Mouse (Mus musculus) stomach, postnatal 0 days (tissue): ENCODE data around the gene P2rx7. TPM values are rescaled to one million over a fixed set of nuclear protein-coding genes. Genes with fewer than 3 reads are reported as not detected.
A peak's percentile ranks its signal among the peaks of the same experiment; 100 is the strongest.

ENCODE experiments used
- ATAC-seq: fragments of 200-750 bp; cut with Nextera tagmentation; 2 replicates; pipeline ENCODE4 v1.8.0; 2017; ENCODE audit not compliant: low FRiP score, low TSS enrichment
- DNase-seq: peaks from one replicate; pipeline ENCODE4 v3.0.0-alpha.2; 2016; ENCODE audit warnings: low spot score
- H3K27ac ChIP-seq: fragments of 300-500 bp; sonication (generic); replicated peaks from 2 replicates; pipeline ENCODE4 v1.5.1; 2014; ENCODE audit warnings: mild to moderate bottlenecking, control low read depth
- H3K27me3 ChIP-seq: fragments of 300-500 bp; sonication (generic); 2 replicates; pipeline ENCODE4 v1.6.1; 2014; ENCODE audit warnings: low read length; ENCODE audit not compliant: control insufficient read depth, insufficient read depth
- H3K36me3 ChIP-seq: fragments of 300-500 bp; sonication (generic); 2 replicates; pipeline ENCODE4 v1.6.1; 2014; ENCODE audit warnings: low read length, mixed read lengths; ENCODE audit not compliant: control insufficient read depth, insufficient read depth
- H3K4me1 ChIP-seq: fragments of 300-500 bp; sonication (generic); replicated peaks from 2 replicates; pipeline ENCODE4 v1.6.1; 2014; ENCODE audit warnings: antibody characterized with exemption; ENCODE audit not compliant: control insufficient read depth, insufficient read depth
- H3K4me2 ChIP-seq: fragments of 300-500 bp; sonication (generic); replicated peaks from 2 replicates; pipeline ENCODE4 v1.6.1; 2014; ENCODE audit warnings: low read depth, mild to moderate bottlenecking, control low read depth, moderate library complexity
- H3K4me3 ChIP-seq: fragments of 300-500 bp; sonication (generic); 2 replicates; pipeline ENCODE4 v1.5.1; 2014; ENCODE audit warnings: low read depth, low read length, control low read depth
- H3K9ac ChIP-seq: fragments of 300-500 bp; sonication (generic); 2 replicates; pipeline ENCODE4 v1.6.1; 2014; ENCODE audit warnings: mild to moderate bottlenecking, low read length, control low read depth, mixed read lengths
- H3K9me3 ChIP-seq: fragments of 300-500 bp; sonication (generic); 2 replicates; pipeline ENCODE4 v1.6.1; 2016; ENCODE audit warnings: low read length; ENCODE audit not compliant: control insufficient read depth
- CTCF ChIP-seq: IDR thresholded peaks from 2 replicates; pipeline ENCODE4 v1.5.1; 2016; ENCODE audit warnings: antibody characterized with exemption, low read depth, mild to moderate bottlenecking, moderate library complexity
- EP300 ChIP-seq: optimal IDR thresholded peaks from 2 replicates; pipeline ENCODE3; 2016; ENCODE audit warnings: antibody characterized with exemption
- WGBS: fragments of 180-500 bp; shearing (Covaris S2); extraction: QIAGEN DNeasy Blood & Tissue Kit; methylation state at CpG from one replicate; pipeline ENCODE4 v1.1.7; 2014; 5-methylcytosine and 5-hydroxymethylcytosine counted together
- polyA plus RNA-seq: library from polyadenylated mRNA; unstranded; fragments of >200 nt; fragmentation: Nextera tagmentation; extraction: Ambion mirVana; gene quantifications from 2 replicates; pipeline ENCODE4 v1.2.1, GENCODE M21; 2015

The P2rx7 gene
- polyA plus RNA-seq, 1 experiment from 2014 or later: 2.1 TPM

GRCm38 (mm10) chr5:122689153-122689552, 45.4 kb downstream of the P2rx7 start:
- no peaks in the 10 kb centered on the region for H3K9me3 ChIP-seq
- WGBS: 79% methylated on average over 7 of the region's 7 CpGs
- no peak overlapping the region for H3K9ac ChIP-seq
- no peaks in the 10 kb centered on the region for H3K27me3 ChIP-seq
- ATAC-seq (0 out of 2 replicates have a peak, but pooled peaks have one; percentile 41), DNase-seq (no peak)
- H3K36me3 ChIP-seq: no peaks in the 10 kb centered on the region
- 0 out of 2 replicates have a peak, but pooled peaks cover 3% of the 10 kb centered on the region for H3K4me1 ChIP-seq
- H3K4me3 ChIP-seq: no peak overlapping the region
- H3K4me2 ChIP-seq: no peak overlapping the region
- no peak for TF ChIP-seq EP300
- no peak for TF ChIP-seq CTCF
- H3K27ac ChIP-seq: no peak overlapping the region

GRCm38 (mm10) chr5:122690486-122690885, 46.8 kb downstream of the P2rx7 start:
- no peaks in the 10 kb centered on the region for H3K9me3 ChIP-seq
- ATAC-seq (no peak), DNase-seq (no peak)
- no peaks in the 10 kb centered on the region for H3K27me3 ChIP-seq
- H3K9ac ChIP-seq: no peak overlapping the region
- WGBS: 52% methylated on average over 6 of the region's 6 CpGs
- H3K4me1 ChIP-seq: 0 out of 2 replicates have a peak, but pooled peaks cover 3% of the 10 kb centered on the region
- TF ChIP-seq CTCF: no peak
- no peak for TF ChIP-seq EP300
- H3K36me3 ChIP-seq: no peaks in the 10 kb centered on the region
- no peak overlapping the region for H3K4me2 ChIP-seq
- H3K27ac ChIP-seq: no peak overlapping the region
- H3K4me3 ChIP-seq: no peak overlapping the region

- TF ChIP-seq CTCF (no peak), EP300 (no peak)
- WGBS: 36% methylated on average over 13 of the region's 13 CpGs
- no peaks in the 10 kb centered on the region for H3K36me3 ChIP-seq
- peak; percentile 69 for ATAC-seq
- H3K9me3 ChIP-seq: no peaks in the 10 kb centered on the region
- no peak overlapping the region for H3K27ac ChIP-seq
- H3K4me2 ChIP-seq: no peak overlapping the region
- no peaks in the 10 kb centered on the region for H3K27me3 ChIP-seq
- 0 out of 2 replicates have a peak, but pooled peaks cover 3% of the 10 kb centered on the region for H3K4me1 ChIP-seq
- no peak overlapping the region for H3K4me3 ChIP-seq
- no peak for DNase-seq
- H3K9ac ChIP-seq: no peak overlapping the region
These were observed 49.9 kb downstream of the P2rx7 start for GRCm38 (mm10) chr5:122693431-122694207.

- Histone ChIP-seq H3K9me3 (no peaks in the 10 kb centered on the region), H3K4me2 (no peak overlapping the region), H3K27ac (no peak overlapping the region), H3K36me3 (no peaks in the 10 kb centered on the region), H3K9ac (no peak overlapping the region), H3K4me3 (no peak overlapping the region), H3K27me3 (no peaks in the 10 kb centered on the region), H3K4me1 (0 out of 2 replicates have a peak, but pooled peaks cover 3% of the 10 kb centered on the region)
- DNase-seq (no peak), ATAC-seq (no peak)
- TF ChIP-seq CTCF: no peak
- no peak for TF ChIP-seq EP300
- 52% methylated on average over 8 of the region's 8 CpGs for WGBS
These were observed 51.8 kb downstream of the P2rx7 start for GRCm38 (mm10) chr5:122695516-122695915.

- H3K4me3 ChIP-seq: no peak overlapping the region
- 54% methylated on average over 10 of the region's 10 CpGs for WGBS
- no peaks in the 10 kb centered on the region for H3K36me3 ChIP-seq
- H3K27ac ChIP-seq: no peak overlapping the region
- TF ChIP-seq CTCF: no peak
- TF ChIP-seq EP300: no peak
- H3K9ac ChIP-seq: no peak overlapping the region
- 0 out of 2 replicates have a peak, but pooled peaks cover 3% of the 10 kb centered on the region for H3K4me1 ChIP-seq
- no peaks in the 10 kb centered on the region for H3K9me3 ChIP-seq
- no peaks in the 10 kb centered on the region for H3K27me3 ChIP-seq
- no peak overlapping the region for H3K4me2 ChIP-seq
- DNase-seq (peak; percentile 59), ATAC-seq (peak; percentile 71; the same call in 1 of the 2 replicates)
These were observed 54.5 kb downstream of the P2rx7 start for GRCm38 (mm10) chr5:122698041-122698700.

GRCm38 (mm10) chr5:122698701-122699060, 55.0 kb downstream of the P2rx7 start:
- Histone ChIP-seq H3K36me3 (no peaks in the 10 kb centered on the region), H3K4me3 (no peak overlapping the region), H3K27ac (no peak overlapping the region), H3K4me2 (no peak overlapping the region), H3K9me3 (no peaks in the 10 kb centered on the region), H3K27me3 (no peaks in the 10 kb centered on the region), H3K4me1 (no peaks in the 10 kb centered on the region), H3K9ac (no peak overlapping the region)
- TF ChIP-seq CTCF (no peak), EP300 (no peak)
- DNase-seq (no peak), ATAC-seq (no peak)
- WGBS: 41% methylated on average over 9 of the region's 9 CpGs
